Mouse (Mus musculus): ENCODE measurements around the gene Enpp1. TPM values are rescaled to one million over a fixed set of nuclear protein-coding genes. Genes with fewer than 3 reads are reported as not detected.

Enpp1 gene
- total RNA-seq, 2 experiments from 2014 or later, result 2.7 to 4.1 TPM

DNA sequence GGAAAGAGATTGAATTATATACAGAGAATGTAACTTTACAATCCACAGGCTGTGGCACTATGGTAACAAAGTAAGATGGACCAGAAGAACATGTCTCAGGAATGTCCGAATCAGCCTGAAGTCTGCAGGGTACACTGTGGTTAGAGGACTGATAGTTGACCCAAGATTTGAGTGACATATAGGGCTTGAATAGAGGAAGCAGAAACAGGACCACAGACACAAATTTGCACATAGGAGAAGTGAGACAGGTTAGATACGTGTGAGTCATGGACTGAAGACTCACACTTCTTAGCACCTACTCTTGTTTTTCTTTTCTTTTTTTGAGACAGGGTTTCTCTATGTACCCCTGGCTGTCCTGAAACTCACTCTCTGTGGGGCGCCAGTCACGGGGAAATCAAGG is 15.5 kb upstream of the Enpp1 start:
- H3K4me3 ChIP-seq, result no peak overlapping the region
- no peak for TF ChIP-seq CTCF (conservative IDR thresholded peaks at IDR 0.05)
- no peak for DNase-seq (ENCODE audit: low spot score in 2 of 2)

GRCm38 (mm10) chr10:24725197-24725596 is 13.2 kb upstream of the Enpp1 start:
- no peak for DNase-seq (ENCODE audit: low spot score in 2 of 2)
- no peak for TF ChIP-seq CTCF (conservative IDR thresholded peaks at IDR 0.05)
- Histone ChIP-seq H3K4me3 (no peak overlapping the region), H3K27ac (no peak overlapping the region)

More for the DNA sequence above, 15.5 kb upstream of the Enpp1 start:
- no peak overlapping the region for H3K27ac ChIP-seq

- Histone ChIP-seq H3K27ac (no peak overlapping the region), H3K4me3 (no peak overlapping the region)
- TF ChIP-seq CTCF (conservative IDR thresholded peaks at IDR 0.05), result no peak
- no peak for DNase-seq (ENCODE audit: low spot score in 2 of 2)
Measured at GRCm38 (mm10) chr10:24721841-24722240, 9.9 kb upstream of the Enpp1 start.

- Histone ChIP-seq H3K27ac (no peak overlapping the region), H3K4me3 (no peak overlapping the region)
- TF ChIP-seq CTCF (conservative IDR thresholded peaks at IDR 0.05), result no peak
- DNase-seq (ENCODE audit: low spot score in 2 of 2), result no peak
Measured at GRCm38 (mm10) chr10:24719383-24719782, 7.4 kb upstream of the Enpp1 start.

DNA sequence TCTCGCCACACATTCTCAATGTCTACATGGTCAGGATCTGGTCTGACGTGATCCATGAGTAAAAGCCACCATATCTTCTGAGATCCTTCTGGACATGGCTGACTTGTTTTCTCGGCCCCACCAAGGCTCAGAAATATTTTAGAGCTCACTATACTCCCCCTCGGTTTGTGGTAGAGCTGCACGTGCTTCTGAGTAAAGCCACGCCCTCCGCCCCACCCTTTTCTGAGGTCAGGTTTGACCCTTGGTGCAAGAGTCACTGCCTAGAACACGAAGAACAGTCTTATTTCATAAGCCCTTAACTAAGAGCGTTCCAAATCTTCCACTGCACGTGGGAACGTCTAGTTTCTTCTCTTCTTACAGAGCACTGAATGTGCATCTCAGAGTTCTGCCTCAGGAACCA is 6.8 kb upstream of the Enpp1 start:
- no peak overlapping the region for H3K4me3 ChIP-seq
- TF ChIP-seq CTCF (conservative IDR thresholded peaks at IDR 0.05), result no peak
- no peak overlapping the region for H3K27ac ChIP-seq
- DNase-seq (ENCODE audit: low spot score in 2 of 2), result no peak

GRCm38 (mm10) chr10:24718058-24718457 is 6.1 kb upstream of the Enpp1 start:
- Histone ChIP-seq H3K4me3 (no peak overlapping the region), H3K27ac (peak overlapping the region; percentile 61; the same call in 1 of the 2 replicates)
- no peak for DNase-seq (ENCODE audit: low spot score in 2 of 2)

DNA sequence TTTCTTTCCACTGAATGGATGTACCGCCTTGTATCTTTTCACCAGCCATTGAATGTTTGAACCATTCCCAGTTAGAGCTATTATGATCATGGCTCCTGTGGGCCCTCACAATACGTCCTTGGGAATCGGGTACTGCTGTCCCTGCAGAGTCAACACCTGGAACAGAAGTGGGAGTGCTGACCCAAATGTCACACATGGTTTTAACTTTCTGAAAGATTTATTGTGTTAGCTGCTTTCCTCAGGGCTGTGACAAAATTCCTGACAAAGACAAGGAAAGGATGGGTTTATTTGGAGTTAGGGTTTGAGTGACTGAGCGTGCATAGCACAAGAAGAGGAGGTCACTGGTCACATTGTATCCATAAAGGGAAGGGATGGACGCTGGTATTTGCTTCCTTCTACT is 4.3 kb upstream of the Enpp1 start:
- no peak for TF ChIP-seq CTCF (conservative IDR thresholded peaks at IDR 0.05)
- no peak overlapping the region for H3K27ac ChIP-seq
- DNase-seq (ENCODE audit: low spot score in 2 of 2), result no peak
- no peak overlapping the region for H3K4me3 ChIP-seq

More at GRCm38 (mm10) chr10:24718058-24718457, 6.1 kb upstream of the Enpp1 start:
- no peak for TF ChIP-seq CTCF (conservative IDR thresholded peaks at IDR 0.05)

GRCm38 (mm10) chr10:24712901-24713300 is 942 bp upstream of the Enpp1 start:
- H3K27ac ChIP-seq, result no peak overlapping the region
- no peak for DNase-seq (ENCODE audit: low spot score in 2 of 2)
- TF ChIP-seq CTCF (conservative IDR thresholded peaks at IDR 0.05), result no peak
- H3K4me3 ChIP-seq, result no peak overlapping the region

- H3K4me3 ChIP-seq, result peak overlapping the region; percentile 72
- no peak for DNase-seq (ENCODE audit: low spot score in 2 of 2)
- no peak for TF ChIP-seq CTCF (conservative IDR thresholded peaks at IDR 0.05)
- H3K27ac ChIP-seq, result peak overlapping the region; percentile 84
Measured at GRCm38 (mm10) chr10:24712367-24712761, 405 bp upstream of the Enpp1 start.

- TF ChIP-seq CTCF (conservative IDR thresholded peaks at IDR 0.05), result no peak
- peak overlapping the region; percentile 84; the same call in 1 of the 2 replicates for H3K27ac ChIP-seq
- no peak for DNase-seq (ENCODE audit: low spot score in 2 of 2)
- H3K4me3 ChIP-seq, result peak overlapping the region; percentile 72
Measured at GRCm38 (mm10) chr10:24711071-24711470, 888 bp downstream of the Enpp1 start.

- Histone ChIP-seq H3K27ac (no peak overlapping the region), H3K4me3 (no peak overlapping the region)
- DNase-seq (ENCODE audit: low spot score in 2 of 2), result no peak
- TF ChIP-seq CTCF (conservative IDR thresholded peaks at IDR 0.05), result no peak
Measured at GRCm38 (mm10) chr10:24710361-24710760, 1.6 kb downstream of the Enpp1 start.

DNA sequence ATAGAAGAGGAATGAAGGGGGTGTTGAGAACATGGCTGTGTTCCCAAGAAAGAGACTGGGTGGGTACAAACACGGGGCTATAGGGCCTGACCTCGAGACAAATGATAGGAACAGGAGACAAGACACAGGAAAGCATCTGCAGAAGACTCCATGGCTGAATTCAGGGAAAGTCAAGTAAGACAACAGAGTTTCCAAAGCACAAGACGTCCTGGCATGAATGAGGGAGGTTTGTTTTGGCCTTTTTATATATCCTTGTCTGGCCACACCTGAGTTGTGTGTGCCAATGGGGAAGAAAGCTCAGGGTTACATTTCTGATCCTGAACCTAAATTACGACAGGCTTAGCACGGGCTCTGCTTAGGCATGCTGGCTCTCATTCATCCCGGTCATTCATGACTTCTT is 4.2 kb downstream of the Enpp1 start:
- TF ChIP-seq CTCF (conservative IDR thresholded peaks at IDR 0.05), result no peak
- DNase-seq (ENCODE audit: low spot score in 2 of 2), result no peak
- Histone ChIP-seq H3K4me3 (no peak overlapping the region), H3K27ac (no peak overlapping the region)

- no peak overlapping the region for H3K4me3 ChIP-seq
- no peak for DNase-seq (ENCODE audit: low spot score in 2 of 2)
- no peak overlapping the region for H3K27ac ChIP-seq
- no peak for TF ChIP-seq CTCF (conservative IDR thresholded peaks at IDR 0.05)
Measured at GRCm38 (mm10) chr10:24706431-24707140, 5.4 kb downstream of the Enpp1 start.

DNA sequence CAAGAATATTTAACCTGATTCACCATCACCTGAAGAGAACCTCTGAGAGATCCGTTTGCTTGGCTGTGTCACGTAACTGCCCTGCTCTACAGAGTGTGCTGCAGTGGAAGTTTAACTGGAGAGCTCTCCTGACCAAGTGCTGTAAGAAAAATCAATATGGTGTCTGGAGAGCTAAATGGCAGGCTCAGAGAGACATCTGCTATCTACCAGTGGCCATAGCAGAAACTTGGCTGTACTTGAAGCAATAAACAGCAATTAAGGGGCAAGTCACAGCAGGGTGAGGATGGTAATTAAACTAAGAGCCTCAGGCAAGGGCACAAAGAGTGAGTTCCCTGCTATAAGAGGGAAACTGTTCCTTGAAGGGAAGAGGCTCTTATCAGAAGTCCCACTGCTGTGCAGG is 9.3 kb downstream of the Enpp1 start:
- TF ChIP-seq CTCF (conservative IDR thresholded peaks at IDR 0.05), result no peak
- H3K27ac ChIP-seq, result no peak overlapping the region
- no peak for DNase-seq (ENCODE audit: low spot score in 2 of 2)
- no peak overlapping the region for H3K4me3 ChIP-seq

All from layer of hippocampus, adult 2 months (tissue).